Comparison of ENCODE assay signal across 26 mouse cellular contexts in the genomic region with DNA sequence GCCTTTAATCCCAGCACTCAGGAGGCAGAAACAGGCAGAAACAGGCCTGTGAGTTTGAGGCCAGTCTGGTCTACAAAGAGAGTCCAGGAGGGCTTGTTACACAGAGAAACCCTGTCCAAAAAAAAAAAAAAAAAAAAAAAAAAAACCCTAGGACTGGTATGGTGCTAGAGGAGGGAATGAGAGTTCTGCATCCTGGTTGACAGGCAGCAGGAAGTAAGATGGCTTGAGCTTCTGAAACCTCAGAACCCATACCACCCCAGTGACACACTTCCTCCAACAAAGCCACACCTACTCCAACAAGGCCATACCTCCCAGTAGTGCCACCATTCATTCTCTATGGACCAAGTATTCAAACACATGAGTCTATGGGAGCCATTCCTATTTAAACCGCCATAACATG. TPM values are rescaled to one million over a fixed set of nuclear protein-coding genes. Genes with fewer than 3 reads are reported as not detected.
A peak's percentile ranks its signal among the peaks of the same experiment; 100 is the strongest.
DNase-seq lines count a peak whose midpoint lies in the region; ATAC-seq and TF ChIP-seq lines count a peak whose summit lies in the region.
"Had no signal": no experiment of that assay in that cellular context is flagged by ENCODE, and none has a peak within 500 bp of the region (broad histone marks: within the 10 kb centered on the region; RNA-seq: fewer than 3 reads in every experiment).

No protein-coding gene starts in this region.

- H3K36me3 ChIP-seq in ES-E14 (ENCODE audit: control insufficient read depth, insufficient read depth, low read length, poor library complexity, severe bottlenecking): no peaks in the 10 kb centered on the region
- no peaks in the 10 kb centered on the region for H3K36me3 ChIP-seq in splenic B cell, adult 2 months (ENCODE audit: control insufficient read depth, insufficient read depth, low read length, poor library complexity, severe bottlenecking)
- H3K36me3 ChIP-seq: forebrain, embryonic 10.5 days; G1E; heart, embryonic 13.5 days; hindbrain, embryonic 12.5 days; hindbrain, embryonic 15.5 days; intestine, embryonic 15.5 days had no signal

- no peak overlapping the region for H3K27ac ChIP-seq in ES-E14 (ENCODE audit: insufficient read depth, low read depth, low read length, poor library complexity, severe bottlenecking)
- H3K27ac ChIP-seq: forebrain, embryonic 10.5 days; gastrocnemius, adult 2 months; heart, embryonic 13.5 days; hindbrain, embryonic 12.5 days; hindbrain, embryonic 15.5 days; intestine, embryonic 15.5 days had no signal

- no peak overlapping the region for H3K4me3 ChIP-seq in ES-E14 (ENCODE audit: insufficient read depth in 1 of 2, low read depth in 1 of 2, low read length in 2 of 2, poor library complexity in 1 of 2, severe bottlenecking in 1 of 2)
- H3K4me3 ChIP-seq: forebrain, embryonic 10.5 days; gastrocnemius, adult 2 months; heart, embryonic 13.5 days; hindbrain, embryonic 12.5 days; intestine, embryonic 15.5 days had no signal

- DNase-seq in 416B (ENCODE audit: low read depth) (peak; percentile 83), ES-E14 (ENCODE audit: low read depth, low spot score) (no peak)
- peak; percentile 2 for DNase-seq in splenic B cell, adult 2 months (ENCODE audit: low read depth, low spot score)
- no peak for DNase-seq in adrenal gland, postnatal 36 days
- no peak for DNase-seq in lung, postnatal 4 days
- DNase-seq: adrenal gland, postnatal 10 days; cerebellum, adult 11-12 months; cerebellum, adult 8-10 months; cerebellum, postnatal 10 days; cerebellum, postnatal 36 days; forebrain, postnatal 0 days; gastrocnemius, adult 2 months; gastrocnemius, postnatal 14 days; heart, adult 18-20 months; heart, postnatal 14 days; kidney, adult 11 months had no signal

- peak; percentile 37 for ATAC-seq in common myeloid progenitor, adult 5-6 weeks (replicated peaks; ENCODE audit: low read depth, poor library complexity, severe bottlenecking)
- no peak for ATAC-seq in monocyte, adult 5-6 weeks (replicated peaks; ENCODE audit: insufficient number of reproducible peaks, low FRiP score, low TSS enrichment, poor library complexity, severe bottlenecking)
- ATAC-seq: activated CD4-positive, CD25-positive, alpha-beta regulatory T cell, adult 4 months; CD4-positive, CD25-positive, alpha-beta regulatory T cell, adult 4 months had no signal

- in situ Hi-C loops in ES-E14 (cut with MboI; ENCODE audit: low sequenced_read_pairs in 2 of 2, unreplicated experiment in 2 of 2): no loop called here

- no peaks in the 10 kb centered on the region for H3K27me3 ChIP-seq in splenic B cell, adult 2 months (ENCODE audit: control insufficient read depth, insufficient read depth, low read length, poor library complexity, severe bottlenecking)
- H3K27me3 ChIP-seq: heart, embryonic 13.5 days; hindbrain, embryonic 12.5 days; hindbrain, embryonic 15.5 days; intestine, embryonic 15.5 days had no signal

- H3K9me3 ChIP-seq in ES-E14 (ENCODE audit: control insufficient read depth, insufficient read depth, low read depth, low read length): no peaks in the 10 kb centered on the region
- H3K9me3 ChIP-seq: hindbrain, embryonic 12.5 days; hindbrain, embryonic 15.5 days; intestine, embryonic 15.5 days had no signal

- no peak overlapping the region for H3K9ac ChIP-seq in ES-E14 (ENCODE audit: insufficient read depth, low read depth, low read length, poor library complexity, severe bottlenecking)
- H3K9ac ChIP-seq: forebrain, postnatal 0 days; heart, embryonic 13.5 days; hindbrain, embryonic 12.5 days; hindbrain, embryonic 15.5 days; intestine, embryonic 15.5 days had no signal

- H3K4me1 ChIP-seq in ES-E14 (ENCODE audit: control insufficient read depth in 2 of 2, insufficient read depth in 2 of 2, low read length in 2 of 2, poor library complexity in 1 of 2): peaks cover 0 to 2% of the 10 kb centered on the region in 2 experiments; a peak in 1 of 4 replicates

TF ChIP-seq in ES-E14, 5 proteins besides CTCF, POLR2A, EP300 and RAD21:
- TF ChIP-seq ZNF384 (IDR thresholded peaks at IDR 0.05; ENCODE audit: low read depth, low read length) (0 out of 2 replicates have a peak, but pooled peaks have one; percentile 26), HCFC1 (IDR thresholded peaks at IDR 0.05; ENCODE audit: borderline replicate concordance, insufficient read depth, low read length) (no peak)

RNA-seq across cellular contexts. Expression of a gene that starts 1.1 kb away (rescaled TPM):
- total RNA-seq in ES-E14 (2012; rRNA removed): 28.0 and 32.8 TPM in 2 replicates
- 16.2 and 16.5 TPM in 2 replicates for total RNA-seq in common myeloid progenitor, adult 5-6 weeks (2017)
- 0.29 to 0.68 TPM in 2 of 3 replicates, not detected in the other for total RNA-seq in monocyte, adult 5-6 weeks (2017)
- 10 to 100 TPM; 27.2 to 37.5 TPM for total RNA-seq in adrenal gland, postnatal 36 days (2021)

RNA-seq across cellular contexts. Expression of a gene that starts 47.3 kb away (rescaled TPM):
- 4.9 and 5.1 TPM in 2 replicates for total RNA-seq in ES-E14 (2012; rRNA removed)
- total RNA-seq in common myeloid progenitor, adult 5-6 weeks (2017): 13.8 and 14.5 TPM in 2 replicates
- total RNA-seq in monocyte, adult 5-6 weeks (2017): 2.6 to 6.7 TPM (median 3.6 TPM) in 3 replicates
- total RNA-seq in adrenal gland, postnatal 36 days (2021): 10 to 100 TPM in 1 of 2 experiments, 1 to 10 TPM in 1; 9.4 to 15.5 TPM

Comparison
In these comparisons a context has a peak if more than half of its experiments do, and no peak if none do; other contexts are left out.
1. DNase-seq: peak in 416B (single experiment) and splenic B cell, adult 2 months (single experiment); none in ES-E14 (single experiment), adrenal gland, postnatal 36 days (0 of 2) and lung, postnatal 4 days (0 of 2).
2. RNA of a gene that starts 1.1 kb away (total RNA-seq): 27.2 to 37.5 TPM in adrenal gland, postnatal 36 days, 28.0 to 32.8 TPM in ES-E14 and 16.2 to 16.5 TPM in common myeloid progenitor, adult 5-6 weeks; 0.29 to 0.68 TPM in monocyte, adult 5-6 weeks; every median in the first group is over 10 times any median in the second.